Mouse (Mus musculus) intestine, postnatal 0 days (tissue): Measurements from ENCODE around the gene Fgfr2. TPM values are rescaled to one million over a fixed set of nuclear protein-coding genes. Genes with fewer than 3 reads are reported as not detected.

Experiments
- ATAC-seq: fragments of 200-750 bp; cut with Nextera tagmentation; 2 replicates; pipeline ENCODE4 v1.8.0; 2017; ENCODE audit warnings: mild to moderate bottlenecking, moderate TSS enrichment, moderate library complexity
- H3K27ac ChIP-seq: fragments of 300-500 bp; sonication (generic); 2 replicates; pipeline ENCODE4 v1.5.1; 2014; ENCODE audit warnings: mild to moderate bottlenecking, low read depth, low read length, moderate library complexity
- H3K27me3 ChIP-seq: fragments of 300-500 bp; sonication (generic); replicated peaks from 2 replicates; pipeline ENCODE4 v1.6.1; 2014; ENCODE audit warnings: low read length, mixed read lengths; ENCODE audit not compliant: control insufficient read depth, insufficient read depth
- H3K36me3 ChIP-seq: fragments of 300-500 bp; sonication (generic); 2 replicates; pipeline ENCODE4 v1.6.1; 2014; ENCODE audit warnings: mild to moderate bottlenecking, moderate library complexity; ENCODE audit not compliant: control insufficient read depth, insufficient read depth
- H3K4me1 ChIP-seq: fragments of 300-500 bp; sonication (generic); replicated peaks from 2 replicates; pipeline ENCODE4 v1.6.1; 2014; ENCODE audit warnings: antibody characterized with exemption, low read length, mixed read lengths; ENCODE audit not compliant: control insufficient read depth, insufficient read depth
- H3K4me2 ChIP-seq: fragments of 300-500 bp; sonication (generic); replicated peaks from 2 replicates; pipeline ENCODE4 v1.6.1; 2014; ENCODE audit warnings: low read depth, mild to moderate bottlenecking, moderate library complexity
- H3K4me3 ChIP-seq: fragments of 300-500 bp; sonication (generic); 2 replicates; pipeline ENCODE4 v1.5.1; 2014; ENCODE audit warnings: low read depth, low read length
- H3K9ac ChIP-seq: fragments of 300-500 bp; sonication (generic); 2 replicates; pipeline ENCODE4 v1.6.1; 2014; ENCODE audit warnings: mild to moderate bottlenecking, low read depth, low read length
- H3K9me3 ChIP-seq: fragments of 300-500 bp; sonication (generic); 2 replicates; pipeline ENCODE4 v1.6.1; 2016; ENCODE audit warnings: mixed run types; ENCODE audit not compliant: control insufficient read depth
- CTCF ChIP-seq: sonication (generic); IDR thresholded peaks from 2 replicates; pipeline ENCODE4 v1.5.1; 2016; ENCODE audit warnings: low read depth, mild to moderate bottlenecking, control low read depth, antibody characterized with exemption, moderate library complexity
- WGBS: fragments of 180-500 bp; shearing (Covaris S2); extraction: QIAGEN DNeasy Blood & Tissue Kit; methylation state at CpG from one replicate; pipeline ENCODE4 v1.1.7; 2014; 5-methylcytosine and 5-hydroxymethylcytosine counted together
- polyA plus RNA-seq: library from polyadenylated mRNA; unstranded; fragments of >200 nt; fragmentation: Nextera tagmentation; extraction: Ambion mirVana; gene quantifications from 2 replicates; pipeline ENCODE4 v1.2.1, GENCODE M21; 2015

Fgfr2 gene
- polyA plus RNA-seq, 1 experiment from 2014 or later = 29.5 TPM

DNA sequence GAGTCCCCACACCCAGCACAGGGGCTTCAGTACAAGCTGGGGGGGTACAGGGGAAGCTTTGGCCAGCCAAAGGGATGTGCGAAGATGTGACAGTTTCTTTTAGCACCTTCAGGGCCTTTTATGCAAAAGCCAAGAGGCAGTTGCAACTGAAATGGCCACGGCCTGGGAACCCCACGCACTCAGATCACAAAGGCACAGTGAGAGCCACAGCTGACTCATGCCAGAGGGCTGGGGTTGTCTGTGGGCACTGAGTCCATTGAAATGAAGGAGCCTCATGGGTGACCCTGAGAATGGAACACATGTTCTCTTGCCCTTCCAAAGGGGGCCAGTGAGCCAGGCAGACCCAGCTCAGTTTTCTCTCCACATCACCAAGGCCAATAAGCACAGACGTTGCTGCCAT, 114.5 kb downstream of the Fgfr2 start:
- H3K36me3 ChIP-seq = peaks cover 10% of the 10 kb centered on the region; the same call in 1 of the 2 replicates
- no peak overlapping the region for H3K9ac ChIP-seq
- H3K4me2 ChIP-seq = no peak overlapping the region
- H3K4me3 ChIP-seq = no peak overlapping the region
- no peak for TF ChIP-seq CTCF
- WGBS = 93% methylated on average over 4 of the region's 4 CpGs
- H3K4me1 ChIP-seq = peaks cover 11% of the 10 kb centered on the region
- H3K27me3 ChIP-seq = no peaks in the 10 kb centered on the region
- no peaks in the 10 kb centered on the region for H3K9me3 ChIP-seq
- H3K27ac ChIP-seq = no peak overlapping the region
- no peak for ATAC-seq

DNA sequence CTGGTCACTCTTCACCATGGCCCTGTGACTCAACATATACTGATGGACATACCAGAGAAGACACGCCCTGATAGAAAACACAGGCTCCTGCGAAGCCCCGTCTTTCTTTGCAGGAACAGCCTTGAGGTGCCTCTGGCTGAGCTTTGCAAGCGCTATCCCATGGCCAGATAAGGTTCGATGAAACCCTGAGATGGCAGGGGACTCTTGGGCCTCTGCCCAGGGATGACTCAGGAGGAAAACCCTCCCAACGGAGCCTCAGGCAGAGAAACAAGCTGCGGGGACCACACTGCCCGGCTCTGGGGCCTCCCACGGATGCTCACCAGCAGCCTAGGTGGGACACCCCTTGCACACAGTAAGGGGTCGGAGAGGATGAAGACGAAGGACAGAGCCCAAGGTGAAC, 115.8 kb downstream of the Fgfr2 start:
- WGBS = 25% methylated on average over 11 of the region's 11 CpGs
- peaks cover 17% of the 10 kb centered on the region; the same call in 1 of the 2 replicates for H3K36me3 ChIP-seq
- peak; percentile 29 for ATAC-seq
- no peak overlapping the region for H3K4me2 ChIP-seq
- H3K9me3 ChIP-seq = no peaks in the 10 kb centered on the region
- TF ChIP-seq CTCF = no peak
- peaks cover 11% of the 10 kb centered on the region; the same call in 1 of the 2 replicates for H3K4me1 ChIP-seq
- peak overlapping the region; percentile 24; the same call in 1 of the 2 replicates for H3K27ac ChIP-seq
- no peak overlapping the region for H3K4me3 ChIP-seq
- no peaks in the 10 kb centered on the region for H3K27me3 ChIP-seq
- H3K9ac ChIP-seq = no peak overlapping the region

DNA sequence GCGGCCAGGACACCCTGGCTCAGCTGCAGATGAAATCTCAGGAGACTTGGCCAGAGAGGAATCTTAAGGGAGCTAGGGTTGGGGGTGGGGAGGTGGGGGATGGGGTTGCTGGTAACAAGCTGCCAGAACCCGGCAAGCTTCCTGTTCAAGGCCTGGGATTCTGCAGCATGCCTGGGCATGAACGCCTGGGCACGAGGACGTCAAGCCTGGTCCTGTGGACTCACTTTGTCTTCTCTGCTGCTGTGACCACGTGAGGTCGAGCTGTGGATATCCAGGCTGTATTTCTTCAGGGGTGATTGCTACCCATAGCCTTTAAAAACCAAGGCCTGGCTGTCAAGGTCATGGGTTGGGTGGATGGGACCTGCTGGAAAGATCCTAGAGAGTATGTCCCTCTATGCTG, 117.4 kb downstream of the Fgfr2 start:
- peaks cover 3% of the 10 kb centered on the region; the same call in 1 of the 2 replicates for H3K4me1 ChIP-seq
- peaks cover 26% of the 10 kb centered on the region; the same call in 1 of the 2 replicates for H3K36me3 ChIP-seq
- H3K27ac ChIP-seq = no peak overlapping the region
- 78% methylated on average over 7 of the region's 7 CpGs for WGBS
- no peak for TF ChIP-seq CTCF
- H3K9me3 ChIP-seq = no peaks in the 10 kb centered on the region
- H3K9ac ChIP-seq = no peak overlapping the region
- no peak overlapping the region for H3K4me3 ChIP-seq
- no peak overlapping the region for H3K4me2 ChIP-seq
- H3K27me3 ChIP-seq = no peaks in the 10 kb centered on the region
- no peak for ATAC-seq

DNA sequence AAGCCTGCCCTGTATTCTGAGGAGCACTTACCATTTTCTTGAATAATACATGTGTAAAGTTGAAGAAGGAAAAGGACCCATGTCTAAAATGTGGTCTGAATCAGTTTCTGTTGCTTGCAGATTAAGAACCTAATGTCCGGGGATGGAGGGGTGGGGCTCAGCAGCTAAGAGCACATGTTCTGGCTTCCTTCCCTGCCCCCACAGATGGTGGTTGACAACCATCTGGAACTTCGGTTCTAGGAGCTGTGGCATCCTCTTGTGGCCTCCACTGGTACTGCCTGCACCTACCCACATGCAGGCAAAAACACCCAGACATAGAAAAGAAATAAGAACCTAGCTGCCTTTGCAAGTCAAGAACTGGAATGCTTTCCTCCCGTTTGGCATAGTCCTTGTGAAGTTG, 119.7 kb downstream of the Fgfr2 start:
- WGBS = 12% methylated on average over 3 of the region's 3 CpGs
- H3K4me1 ChIP-seq = peaks cover 3% of the 10 kb centered on the region; the same call in 1 of the 2 replicates
- H3K9ac ChIP-seq = no peak overlapping the region
- ATAC-seq = 0 out of 2 replicates have a peak, but pooled peaks have one; percentile 29
- peak; percentile 96 for TF ChIP-seq CTCF
- H3K27ac ChIP-seq = no peak overlapping the region
- H3K4me2 ChIP-seq = no peak overlapping the region
- no peaks in the 10 kb centered on the region for H3K9me3 ChIP-seq
- no peak overlapping the region for H3K4me3 ChIP-seq
- peaks cover 34% of the 10 kb centered on the region for H3K36me3 ChIP-seq
- H3K27me3 ChIP-seq = no peaks in the 10 kb centered on the region

DNA sequence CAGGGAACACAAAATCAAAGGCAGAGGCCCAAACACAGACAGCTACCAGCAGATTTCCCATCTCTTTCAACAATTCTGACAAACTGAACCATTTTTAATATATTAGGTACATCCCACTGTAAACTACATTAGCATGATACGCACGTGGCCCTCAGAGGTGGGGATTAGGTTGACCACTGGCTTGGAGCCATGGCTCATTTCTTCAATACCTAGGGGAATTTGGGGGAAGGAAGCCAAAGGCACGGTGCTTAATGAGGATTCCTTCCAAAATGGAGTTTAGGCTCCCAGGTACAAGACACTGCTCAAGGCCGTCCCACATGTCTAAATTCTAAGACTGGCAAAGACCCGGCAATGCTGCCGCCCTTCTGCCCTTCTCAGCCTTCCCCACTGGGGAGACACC, 120.9 kb downstream of the Fgfr2 start:
- H3K9ac ChIP-seq = no peak overlapping the region
- no peak for ATAC-seq
- WGBS = 89% methylated on average over 6 of the region's 6 CpGs
- TF ChIP-seq CTCF = no peak
- H3K27me3 ChIP-seq = no peaks in the 10 kb centered on the region
- peaks cover 3% of the 10 kb centered on the region; the same call in 1 of the 2 replicates for H3K4me1 ChIP-seq
- H3K4me3 ChIP-seq = no peak overlapping the region
- no peak overlapping the region for H3K4me2 ChIP-seq
- H3K36me3 ChIP-seq = peaks cover 45% of the 10 kb centered on the region
- H3K9me3 ChIP-seq = no peaks in the 10 kb centered on the region
- H3K27ac ChIP-seq = no peak overlapping the region

DNA sequence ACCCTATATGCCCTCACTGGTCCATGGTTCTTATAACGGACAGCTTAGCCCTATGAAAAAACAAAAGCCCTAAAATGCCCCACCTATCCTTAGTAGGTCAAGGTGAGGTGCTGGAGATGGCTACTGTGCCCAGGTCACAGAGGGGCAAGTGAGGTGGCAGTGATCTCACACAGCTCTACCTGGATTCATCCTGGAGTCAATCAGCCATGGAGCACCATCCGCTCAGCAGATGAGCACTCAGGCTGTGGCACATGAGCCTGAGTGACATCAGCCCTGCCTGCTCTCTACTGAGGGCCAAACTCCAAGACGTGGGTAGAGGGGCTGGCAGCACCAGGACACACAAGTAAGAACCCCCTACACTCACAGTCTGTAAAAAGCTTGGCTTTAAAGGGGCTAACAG, 121.8 kb downstream of the Fgfr2 start:
- H3K4me1 ChIP-seq = no peaks in the 10 kb centered on the region; the same call in 1 of the 2 replicates
- H3K27ac ChIP-seq = no peak overlapping the region
- H3K36me3 ChIP-seq = peaks cover 52% of the 10 kb centered on the region
- H3K4me2 ChIP-seq = no peak overlapping the region
- no peak for TF ChIP-seq CTCF
- no peak overlapping the region for H3K9ac ChIP-seq
- no peak for ATAC-seq
- H3K4me3 ChIP-seq = no peak overlapping the region
- no peaks in the 10 kb centered on the region for H3K27me3 ChIP-seq
- H3K9me3 ChIP-seq = no peaks in the 10 kb centered on the region
- 84% methylated on average over 3 of the region's 3 CpGs for WGBS

DNA sequence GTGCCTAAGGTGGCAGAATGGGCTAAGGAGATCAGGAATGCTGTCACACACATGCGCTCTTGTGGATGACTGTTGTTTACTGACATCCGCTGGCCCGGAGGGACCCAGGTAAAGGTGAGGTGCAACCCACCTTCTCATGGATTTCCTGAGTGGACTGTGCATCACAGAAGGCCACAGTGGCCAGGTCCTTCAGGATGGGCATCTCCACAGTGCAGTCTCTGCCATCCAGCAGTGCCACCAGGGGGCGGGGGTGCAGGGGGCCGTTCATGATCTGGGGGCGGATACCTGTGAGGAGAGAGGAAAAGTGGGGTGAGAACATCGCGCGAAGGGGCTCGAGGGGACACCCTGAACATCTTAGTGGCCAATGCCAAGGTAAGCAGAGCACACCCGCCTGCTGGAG, 124.1 kb downstream of the Fgfr2 start:
- Histone ChIP-seq H3K4me2 (no peak overlapping the region), H3K9ac (no peak overlapping the region), H3K9me3 (no peaks in the 10 kb centered on the region), H3K4me3 (no peak overlapping the region), H3K36me3 (peaks cover 75% of the 10 kb centered on the region), H3K27me3 (no peaks in the 10 kb centered on the region), H3K27ac (no peak overlapping the region), H3K4me1 (no peaks in the 10 kb centered on the region)
- no peak for TF ChIP-seq CTCF
- ATAC-seq = no peak
- WGBS = 96% methylated on average over 11 of the region's 11 CpGs
